Mouse (Mus musculus) mouse embryonic stem cell (cell line): ENCODE data around the gene Gm20388.

Experiments used
- in situ Hi-C, 2 experiments: fragments of 300-500 bp; cut with MboI; formaldehyde crosslinking; loops; 1 replicate in 1 of 2; 3 replicates in 1 of 2; pipeline ENCODE4 v1.14.3; 2019 to 2020; ENCODE audit warnings: low sequenced_read_pairs in 2 of 2, low pct_unique_long_range_greater_than_20kb in 1 of 2, mixed read lengths in 1 of 2; ENCODE audit not compliant: unreplicated experiment in 1 of 2

Gene Gm20388

DNA sequence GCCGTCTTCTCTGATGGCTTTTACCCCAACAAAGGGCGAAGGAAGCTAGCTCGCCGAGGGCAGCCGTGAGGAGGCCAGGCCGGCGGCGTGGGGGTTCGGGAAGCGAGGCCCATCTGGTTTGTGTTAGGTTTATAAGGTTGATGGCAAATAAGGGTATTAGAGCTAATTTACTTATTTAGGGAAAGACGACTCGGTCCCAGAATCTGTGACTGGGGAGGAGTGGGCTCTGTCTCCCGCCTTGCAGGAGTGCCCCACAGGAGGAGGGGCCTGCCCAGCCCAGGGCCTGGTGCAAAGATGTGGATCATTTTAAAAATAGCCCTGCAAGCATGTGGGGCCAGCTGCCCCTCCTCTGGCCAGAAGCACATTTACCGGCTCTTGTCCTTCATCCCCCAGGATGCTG lies 928.4 kb downstream of the Gm20388 start:
- in situ Hi-C loops = no loop called here

DNA sequence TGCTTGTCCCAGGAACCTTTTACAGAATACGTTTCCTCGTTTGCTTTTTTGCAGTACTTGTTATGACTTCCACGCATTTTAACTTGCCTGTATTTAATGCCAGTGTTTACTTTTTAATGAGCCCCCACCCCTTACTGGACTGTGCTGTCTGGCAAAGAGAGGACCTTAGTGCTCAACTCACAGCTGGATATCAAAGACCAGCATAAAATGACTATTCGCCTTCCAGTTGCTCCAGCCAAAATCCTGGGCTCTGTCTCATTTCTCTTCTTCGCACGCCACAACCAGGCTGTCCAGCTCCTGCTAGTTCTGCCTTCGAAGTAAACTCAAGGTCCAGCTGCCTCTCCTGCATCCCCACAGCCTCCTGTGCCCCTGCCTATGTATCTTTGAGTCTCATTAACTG lies 932.4 kb downstream of the Gm20388 start:
- in situ Hi-C loops = no loop called here

- in situ Hi-C loops = no loop called here
Observed at GRCm38 (mm10) chr8:120846018-120846417, 935.4 kb downstream of the Gm20388 start.

DNA sequence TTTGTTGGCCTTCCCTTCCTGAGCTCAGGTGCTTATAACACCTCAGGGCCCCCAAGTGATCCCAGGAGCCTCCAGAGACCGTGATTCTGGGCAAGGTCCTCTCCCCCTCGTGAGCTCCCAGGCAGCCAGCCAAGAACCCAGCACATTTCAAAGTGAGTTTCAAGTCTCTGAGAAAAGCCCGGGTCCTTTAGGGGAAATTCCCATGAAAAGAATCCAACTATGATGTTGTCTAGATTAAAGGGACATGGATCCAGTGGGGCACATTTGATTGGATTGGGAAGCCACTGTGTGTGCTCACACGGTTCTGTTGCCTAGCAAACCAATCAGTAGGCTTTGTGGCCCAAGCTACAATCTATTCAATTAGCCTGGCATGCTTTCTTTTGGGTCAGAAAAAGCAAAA lies 936.6 kb downstream of the Gm20388 start:
- in situ Hi-C loops = no loop called here

DNA sequence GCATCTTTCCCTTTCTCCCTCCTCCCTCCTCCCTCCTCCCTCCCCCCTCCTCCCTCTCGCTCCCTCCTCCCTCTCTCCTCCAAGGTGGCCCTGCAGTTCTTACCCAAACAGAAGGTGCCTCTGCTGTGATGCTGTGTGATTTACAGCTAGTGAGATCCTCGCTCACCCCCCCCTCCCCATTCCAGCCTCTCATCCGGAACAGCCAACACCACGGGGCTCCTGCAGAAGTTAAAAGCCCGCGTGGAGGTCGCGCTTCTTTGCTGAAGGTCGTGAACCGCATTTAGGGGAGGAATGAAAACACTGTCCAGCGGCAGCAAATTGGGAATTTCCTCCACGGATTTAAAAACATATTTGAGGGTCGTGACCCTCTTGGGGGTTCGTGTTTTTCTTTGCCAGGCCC lies 937.1 kb downstream of the Gm20388 start:
- in situ Hi-C loops = no loop called here

DNA sequence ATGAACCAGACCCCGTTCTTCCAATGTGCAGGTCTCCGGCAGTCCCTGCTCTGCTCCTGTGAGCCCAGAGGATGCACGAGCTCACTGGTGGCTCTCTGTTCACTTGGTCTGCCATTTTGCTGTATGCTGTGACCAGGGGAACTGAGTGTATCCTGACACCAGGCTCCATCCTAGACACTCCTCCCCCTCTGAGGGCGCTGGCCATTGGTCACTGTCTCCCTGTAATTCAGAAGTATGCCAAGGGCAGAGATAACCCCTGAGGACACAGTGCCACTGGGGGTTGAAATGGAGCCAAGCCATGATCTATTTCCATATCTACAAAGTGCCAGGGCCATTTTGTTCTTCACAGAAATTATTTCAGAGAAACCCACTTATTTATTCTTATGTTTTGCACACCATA lies 937.8 kb downstream of the Gm20388 start:
- in situ Hi-C loops = no loop called here

- in situ Hi-C loops = no loop called here
Observed at GRCm38 (mm10) chr8:120851411-120851810, 940.8 kb downstream of the Gm20388 start.

DNA sequence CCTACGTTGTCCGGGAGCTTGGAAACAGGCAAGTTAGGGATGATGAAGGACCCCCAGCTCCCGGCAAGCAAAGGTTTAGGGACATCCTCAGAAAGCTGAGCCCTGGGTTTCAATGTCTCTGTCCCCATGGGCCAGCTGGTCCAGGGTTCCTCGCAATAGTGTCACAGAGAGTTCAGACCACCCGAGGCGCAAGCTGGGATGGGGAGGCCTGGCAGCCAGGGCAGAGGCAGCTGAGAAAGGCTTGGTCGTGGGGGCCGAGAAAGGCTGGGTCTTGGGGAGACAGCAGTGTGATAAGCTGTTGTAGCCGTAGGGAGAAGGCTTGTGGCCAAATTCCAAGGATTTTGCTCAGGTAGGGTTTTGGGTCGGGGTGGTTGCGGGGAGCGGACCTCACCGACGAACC lies 949.2 kb downstream of the Gm20388 start:
- in situ Hi-C loops = no loop called here

DNA sequence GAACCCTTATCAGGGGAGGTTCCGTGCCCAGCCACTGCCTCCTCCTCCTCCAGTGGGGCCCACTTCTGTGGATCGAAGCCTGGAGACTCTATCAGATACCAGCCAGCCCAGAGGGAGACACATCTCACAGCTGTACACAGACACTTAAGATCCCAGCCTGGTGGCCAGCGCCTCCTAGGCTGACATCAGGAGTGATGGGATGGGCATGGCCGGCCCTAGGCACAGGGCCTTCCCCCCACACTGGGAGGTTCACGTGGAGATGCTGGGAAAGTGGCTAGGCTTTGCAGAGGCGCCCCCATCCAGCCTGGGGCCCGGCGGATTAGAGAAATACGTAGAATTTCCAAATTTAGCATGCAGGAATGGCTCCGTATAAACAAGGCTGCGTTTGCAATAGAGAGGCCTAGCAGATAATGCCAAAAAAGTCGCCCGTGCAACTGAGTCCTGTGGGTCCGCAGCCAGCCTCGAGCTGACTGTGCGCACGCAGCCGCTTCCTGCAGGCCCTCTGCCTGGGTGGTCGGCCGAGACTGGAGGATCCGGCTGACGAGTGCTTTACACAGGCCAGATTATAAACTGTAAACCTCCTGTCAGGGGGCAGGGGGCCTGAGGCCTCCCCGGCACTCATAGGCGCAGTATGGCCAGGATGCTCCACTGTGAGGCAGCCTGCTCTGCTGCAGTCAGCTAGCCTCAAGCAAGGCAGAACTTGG lies 949.9 kb downstream of the Gm20388 start:
- in situ Hi-C loops = no loop called here

DNA sequence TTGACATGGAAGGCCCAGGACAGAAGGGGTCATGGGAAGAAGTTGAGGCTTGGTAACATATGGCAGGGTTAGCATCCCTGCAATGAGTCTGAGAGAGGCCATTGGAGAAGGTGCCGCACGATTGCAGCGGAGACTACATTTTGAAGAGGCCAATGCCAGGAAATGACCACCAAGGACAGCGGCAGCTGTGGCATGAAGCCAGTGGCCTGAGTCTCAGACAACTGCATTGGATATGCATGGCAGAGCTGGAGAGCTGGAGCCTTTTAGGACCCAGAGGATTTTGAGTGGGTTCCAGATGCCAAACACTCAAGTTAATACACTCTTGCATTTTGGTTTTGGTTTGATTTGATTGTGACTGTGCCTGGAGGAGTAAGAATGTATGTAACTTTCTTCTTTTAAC lies 953.0 kb downstream of the Gm20388 start:
- in situ Hi-C loops = no loop called here

GRCm38 (mm10) chr8:120867386-120867785 lies 956.7 kb downstream of the Gm20388 start:
- in situ Hi-C loops = no loop called here

- in situ Hi-C loops = no loop called here
Observed at GRCm38 (mm10) chr8:120872661-120873060, 962.0 kb downstream of the Gm20388 start.

DNA sequence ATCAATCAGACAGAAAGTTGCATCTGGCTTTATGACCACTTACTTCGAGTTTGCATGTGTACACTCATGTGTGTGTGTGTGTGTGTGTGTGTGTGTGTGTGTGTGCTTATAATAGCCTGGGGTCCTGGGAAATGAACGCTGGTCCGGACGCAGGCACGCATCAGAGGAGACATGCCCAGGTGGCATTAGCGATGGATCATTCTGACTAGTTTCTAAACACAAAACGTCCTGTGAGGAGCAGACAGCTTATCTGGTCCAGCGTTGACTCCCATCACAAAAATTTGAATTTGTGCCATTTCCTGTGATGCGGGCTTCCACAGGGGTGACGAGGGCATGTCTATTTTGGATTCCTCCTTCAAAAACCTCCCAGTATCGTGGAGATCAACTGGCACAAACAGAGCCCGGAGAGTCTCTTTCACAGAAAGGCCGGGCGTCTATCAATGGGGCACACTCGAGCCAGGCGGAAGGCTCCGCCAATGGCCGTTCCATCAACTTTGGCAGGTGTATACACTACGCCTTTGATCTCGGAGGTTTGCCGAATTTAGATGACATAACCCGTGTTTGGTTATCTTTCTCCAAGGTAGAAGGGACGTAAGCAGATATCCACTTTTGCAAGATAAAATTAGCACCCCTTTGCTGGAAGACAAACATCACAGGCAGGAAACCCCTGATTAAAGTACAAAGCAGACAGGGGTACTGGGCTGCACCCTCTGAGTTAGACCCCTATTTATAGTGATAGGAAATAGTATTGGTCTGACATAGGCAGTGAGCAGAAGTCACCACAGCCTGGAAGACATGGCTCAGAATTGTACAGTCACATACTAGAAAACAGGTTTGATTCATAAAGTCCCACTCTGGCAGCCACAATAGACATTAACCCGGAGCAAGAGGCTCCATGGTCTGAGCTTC lies 965.6 kb downstream of the Gm20388 start:
- in situ Hi-C loops = no loop called here

DNA sequence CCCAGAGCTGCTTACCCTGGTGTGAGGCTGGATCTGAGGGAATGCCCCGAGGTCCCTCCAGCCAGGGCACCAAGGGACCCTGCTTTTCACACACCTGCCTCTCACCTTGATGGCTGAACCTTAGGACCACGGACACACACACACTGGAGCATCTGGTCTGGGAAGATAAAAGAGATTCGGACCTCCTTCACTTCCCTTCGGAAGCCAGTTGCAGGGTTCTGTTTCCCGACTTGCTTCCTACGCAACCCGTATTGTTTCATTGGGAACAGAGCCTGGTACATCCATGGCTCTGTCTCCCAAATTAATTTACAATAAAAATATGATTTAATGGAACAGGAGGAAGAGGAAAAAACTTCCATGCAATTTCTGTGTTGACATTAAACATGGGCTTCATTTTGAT lies 966.4 kb downstream of the Gm20388 start:
- in situ Hi-C loops = no loop called here

- in situ Hi-C loops = no loop called here
Observed at GRCm38 (mm10) chr8:120879928-120880327, 969.3 kb downstream of the Gm20388 start.

DNA sequence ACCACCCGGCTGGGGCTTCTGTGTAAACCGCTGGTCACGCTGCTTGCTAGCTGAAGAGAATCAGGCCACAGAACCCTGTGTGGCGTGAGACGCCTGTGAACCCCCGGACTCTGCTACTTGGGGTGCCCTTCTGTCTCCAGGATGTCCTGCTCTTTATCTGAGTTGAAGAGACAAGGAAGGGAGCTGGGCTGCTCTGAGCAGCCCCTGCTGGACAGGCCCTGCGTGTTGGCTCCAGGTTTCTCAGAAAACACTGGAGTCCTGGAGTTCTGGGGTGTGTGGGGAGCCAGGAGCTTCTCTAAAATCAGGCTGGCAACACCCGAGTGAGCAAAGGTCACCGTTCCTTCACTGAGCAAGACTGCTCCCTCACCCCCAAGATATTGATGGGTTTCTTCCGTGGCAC lies 971.0 kb downstream of the Gm20388 start:
- in situ Hi-C loops = no loop called here

GRCm38 (mm10) chr8:120882657-120883056 lies 972.0 kb downstream of the Gm20388 start:
- in situ Hi-C loops = no loop called here

- in situ Hi-C loops = no loop called here
Observed at GRCm38 (mm10) chr8:120883369-120883768, 972.7 kb downstream of the Gm20388 start.

DNA sequence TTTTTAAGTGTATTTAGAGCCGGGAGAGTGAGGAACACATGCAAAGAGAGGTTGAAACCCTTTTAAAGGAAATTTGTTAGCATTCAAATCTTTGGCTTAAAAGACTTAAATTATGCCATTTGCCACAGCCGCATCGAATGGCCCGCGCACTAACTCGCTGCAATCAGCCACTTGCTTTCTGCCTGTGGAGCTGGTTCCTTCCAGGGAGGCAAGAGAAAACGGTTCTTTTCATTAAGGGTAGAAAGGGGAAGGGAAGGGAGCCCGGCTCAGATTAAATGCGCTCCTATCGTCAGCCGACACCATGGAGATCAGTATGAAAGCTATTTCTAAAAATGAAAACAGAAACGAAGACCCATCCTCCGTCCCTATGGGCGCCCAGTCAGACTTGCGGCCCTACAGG lies 973.2 kb downstream of the Gm20388 start:
- in situ Hi-C loops = no loop called here

GRCm38 (mm10) chr8:120884881-120885280 lies 974.2 kb downstream of the Gm20388 start:
- in situ Hi-C loops = no loop called here
